Mouse (Mus musculus) brain, embryonic 14.5 days (tissue): ENCODE measurements around the gene Tacr2. TPM values are rescaled to one million over a fixed set of nuclear protein-coding genes. Genes with fewer than 3 reads are reported as not detected.

Experiments
- DNase-seq: peaks from one replicate; pipeline ENCODE4 v3.0.0-alpha.2; 2011; ENCODE audit warnings: low read depth
- CTCF ChIP-seq: fragments of 200-500 bp; IDR thresholded peaks from 2 replicates; pipeline ENCODE4 v1.5.1; 2012; ENCODE audit warnings: inconsistent platforms, mild to moderate bottlenecking, moderate library complexity, borderline replicate concordance; ENCODE audit not compliant: insufficient read depth, insufficient read length; ENCODE audit errors: extremely low read depth
- POLR2A ChIP-seq: fragments of 200-500 bp; IDR thresholded peaks from 2 replicates; pipeline ENCODE4 v1.6.1; 2012; ENCODE audit warnings: mild to moderate bottlenecking, inconsistent platforms, borderline replicate concordance; ENCODE audit not compliant: poor library complexity, insufficient read depth, insufficient read length, severe bottlenecking; ENCODE audit errors: extremely low read depth
- polyA plus RNA-seq: library from polyadenylated mRNA; depleted of rRNA; stranded (reverse); fragments of >200 nt; gene quantifications from 2 replicates; pipeline ENCODE4 v1.2.3, GENCODE M21; 2012; rRNA removed

Tacr2 gene
- polyA plus RNA-seq, result not detected in 2 replicates

DNA sequence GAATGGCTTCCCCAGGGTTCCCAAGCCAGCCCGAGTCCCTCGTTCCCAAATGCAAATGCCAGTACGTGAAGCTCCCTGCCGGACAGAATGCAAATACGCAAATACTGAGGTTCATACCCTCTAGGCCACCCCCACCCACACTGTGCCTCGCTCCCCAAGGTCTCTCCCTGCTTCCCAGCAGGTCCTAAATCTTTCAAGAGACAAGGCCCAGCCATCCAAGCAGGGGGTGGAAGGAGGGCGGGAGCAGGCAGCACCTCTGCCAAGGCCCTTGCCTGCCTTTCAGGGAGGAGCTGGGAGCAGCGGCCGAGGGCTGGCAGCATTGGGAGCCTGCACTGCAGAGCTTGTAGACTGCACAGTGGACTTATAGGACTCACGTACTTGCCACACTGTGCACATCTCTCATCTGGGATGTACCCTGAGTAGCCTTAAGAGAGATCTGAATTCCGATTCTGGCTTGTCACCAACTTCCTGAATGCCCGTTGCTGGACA lies at the start of gene Tacr2:
Gene Tacr2 (plus strand): TSS at position 439 of the 489 bp plus-strand sequence.
- TF ChIP-seq CTCF (no peak), POLR2A (no peak)
- DNase-seq, result no peak

GRCm38 (mm10) chr10:62202574-62202973 lies 49.7 kb upstream of the Tacr2 start:
- no peak for TF ChIP-seq POLR2A
- TF ChIP-seq CTCF, result no peak
- DNase-seq, result no peak

DNA sequence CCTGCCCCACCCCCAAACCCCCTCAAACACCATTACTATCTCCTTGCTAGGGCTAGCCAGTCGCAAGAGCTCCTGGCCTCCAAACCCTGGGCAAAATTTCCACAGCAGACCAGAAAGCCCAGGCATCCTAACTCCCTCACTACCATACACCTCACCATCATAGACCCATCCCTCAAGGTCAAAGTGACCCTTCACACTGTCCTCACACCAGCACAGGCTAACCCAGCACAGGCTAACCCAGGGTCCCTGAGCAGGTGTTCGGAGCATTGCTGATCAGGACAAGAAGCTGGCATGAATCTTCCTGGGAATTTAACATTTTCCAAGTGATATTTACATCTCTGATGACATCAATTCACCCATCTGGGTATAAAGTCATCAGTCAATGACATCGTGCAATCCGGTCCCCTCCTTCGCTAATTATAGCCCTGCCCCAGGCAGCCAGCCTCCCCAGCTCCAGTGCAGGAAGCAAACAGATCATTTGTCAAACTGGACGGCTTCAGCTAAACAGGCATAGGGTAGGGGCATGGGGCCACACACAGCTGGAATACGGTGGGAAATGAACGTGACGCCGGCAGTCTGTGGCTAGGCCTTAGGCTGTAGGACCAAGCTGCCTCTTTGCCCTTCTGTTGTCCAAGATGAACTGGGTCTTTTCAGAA lies 43.9 kb upstream of the Tacr2 start:
- DNase-seq, result no peak
- TF ChIP-seq CTCF (no peak), POLR2A (no peak)

DNA sequence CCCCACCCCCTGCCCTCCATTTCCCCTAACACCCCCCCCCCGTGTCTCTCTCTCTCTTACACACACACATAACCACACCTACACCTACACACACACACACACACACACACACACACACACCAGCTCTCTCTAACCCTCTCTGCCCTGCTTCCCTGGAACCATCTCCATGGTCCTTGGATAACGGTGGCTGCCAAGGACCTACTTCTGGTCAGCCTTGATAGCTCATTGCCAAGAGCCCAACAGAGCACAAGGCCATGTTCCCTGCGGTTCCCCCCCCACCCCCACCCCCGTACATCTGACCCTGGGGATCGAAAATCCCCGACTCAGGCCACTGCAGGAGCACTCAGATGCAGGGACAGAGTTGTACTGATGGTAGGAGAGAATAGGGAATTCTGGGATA lies 40.9 kb upstream of the Tacr2 start:
- DNase-seq, result no peak
- TF ChIP-seq CTCF, result no peak

DNA sequence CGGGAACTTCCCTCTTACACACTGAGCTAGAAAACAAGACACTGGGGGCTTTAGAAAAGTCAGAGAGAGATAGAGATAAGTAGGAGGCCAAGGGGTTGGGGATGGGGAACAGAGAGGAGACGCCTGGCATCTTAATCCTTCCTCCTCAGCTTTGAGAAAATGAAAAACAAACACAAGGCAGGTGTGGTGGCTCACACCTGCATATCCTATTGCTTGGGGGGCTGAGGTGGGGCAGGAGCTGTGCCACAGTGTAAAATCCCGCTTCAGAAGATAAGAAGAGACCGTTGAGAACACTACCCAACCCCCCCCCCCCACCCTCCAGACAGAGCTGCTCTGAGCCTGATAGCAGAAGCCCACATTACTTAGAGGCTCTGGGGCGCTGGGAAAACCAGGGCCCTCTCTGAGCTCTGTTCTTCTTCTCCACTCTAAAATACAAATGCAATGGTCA lies 37.0 kb upstream of the Tacr2 start:
- TF ChIP-seq CTCF (no peak), POLR2A (no peak)
- DNase-seq, result no peak

DNA sequence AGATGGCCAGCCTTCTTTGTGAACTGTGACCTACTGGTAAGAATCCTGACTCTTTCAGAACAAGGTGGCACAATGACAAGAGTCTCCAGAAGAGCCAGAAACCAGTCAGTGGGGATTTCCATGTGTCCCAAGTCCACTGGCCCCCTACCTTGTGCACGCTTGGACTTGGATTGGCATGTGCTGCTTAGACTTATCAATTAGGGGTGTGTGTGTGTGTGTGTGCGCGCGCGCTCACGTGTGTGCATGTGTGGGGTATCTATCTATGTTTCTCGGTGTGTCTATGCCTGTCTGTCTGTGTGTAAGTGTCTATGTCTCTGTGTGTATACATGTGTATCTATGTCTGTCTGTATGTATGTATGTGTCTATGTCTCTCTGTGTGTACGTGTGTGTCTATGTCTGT lies 36.6 kb upstream of the Tacr2 start:
- no peak for DNase-seq
- TF ChIP-seq POLR2A (no peak), CTCF (no peak)

DNA sequence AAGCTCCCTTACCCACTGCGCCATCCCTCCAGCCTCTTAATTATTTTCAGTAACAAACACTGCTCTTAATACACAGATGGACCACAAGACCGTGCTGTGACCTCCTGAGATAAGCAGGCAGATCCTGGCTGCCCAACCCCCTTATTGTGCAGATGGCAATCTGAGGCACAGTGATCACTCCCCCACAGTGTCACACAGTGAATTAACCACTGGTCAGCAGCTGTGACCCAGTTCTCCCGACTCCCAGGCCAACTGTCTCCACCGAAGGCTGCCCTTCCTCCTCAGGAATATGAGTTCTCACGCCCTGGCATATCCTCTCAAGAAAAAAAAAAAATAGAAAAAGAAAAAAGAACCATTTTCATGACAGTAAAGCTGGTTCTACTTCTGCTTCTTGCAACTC lies 35.6 kb upstream of the Tacr2 start:
- TF ChIP-seq POLR2A (no peak), CTCF (no peak)
- DNase-seq, result peak; percentile 32

DNA sequence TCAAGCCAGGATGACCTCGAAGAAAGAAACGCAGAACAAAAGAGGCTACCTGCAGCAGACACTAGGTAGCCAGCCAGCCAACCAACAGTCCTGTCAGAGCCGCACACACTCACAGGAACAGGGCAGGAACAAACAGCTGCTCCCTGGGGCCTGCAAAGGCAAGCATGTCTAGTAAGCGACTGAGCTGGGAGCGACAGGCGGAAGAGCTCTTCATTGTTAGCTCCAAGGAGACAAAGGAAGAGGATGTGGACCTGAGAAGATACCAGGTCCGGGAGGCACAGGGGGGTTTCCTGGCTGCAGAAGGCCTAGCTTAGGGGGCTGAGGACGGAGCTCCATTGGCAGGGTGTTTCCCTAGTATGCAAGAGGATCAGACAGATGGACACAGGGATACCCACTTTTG lies 35.0 kb upstream of the Tacr2 start:
- TF ChIP-seq POLR2A, result no peak
- TF ChIP-seq CTCF, result no peak
- peak; percentile 32 for DNase-seq

GRCm38 (mm10) chr10:62218044-62218788 lies 34.0 kb upstream of the Tacr2 start:
- TF ChIP-seq POLR2A, result no peak
- no peak for TF ChIP-seq CTCF
- no peak for DNase-seq

- DNase-seq, result no peak
- no peak for TF ChIP-seq CTCF
- TF ChIP-seq POLR2A, result no peak
These were observed 33.5 kb upstream of the Tacr2 start for GRCm38 (mm10) chr10:62218789-62219172.

GRCm38 (mm10) chr10:62220732-62221514 lies 31.3 kb upstream of the Tacr2 start:
- no peak for DNase-seq
- TF ChIP-seq CTCF (no peak), POLR2A (no peak)

DNA sequence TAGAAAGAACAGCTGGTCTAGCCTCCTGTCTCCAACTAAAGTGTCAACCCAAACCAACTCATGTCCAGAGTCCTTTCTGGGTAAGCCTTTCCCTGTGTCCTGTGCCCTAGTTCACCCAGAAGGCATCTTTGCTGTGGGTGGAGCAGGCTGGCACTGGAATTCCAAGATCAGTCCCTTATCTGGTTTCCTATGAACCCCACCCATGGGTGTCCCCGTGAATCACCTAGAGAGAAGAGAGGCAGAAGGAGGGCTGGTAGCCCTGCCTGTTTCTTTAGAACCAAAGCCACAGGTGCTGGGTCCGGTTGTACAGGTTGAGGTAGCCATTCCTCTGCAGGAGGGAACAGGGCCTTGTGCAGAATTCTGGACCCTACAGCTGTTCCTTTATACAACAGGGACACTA lies 30.6 kb upstream of the Tacr2 start:
- TF ChIP-seq CTCF (no peak), POLR2A (no peak)

GRCm38 (mm10) chr10:62222777-62223176 lies 29.5 kb upstream of the Tacr2 start:
- TF ChIP-seq CTCF, result no peak
- no peak for TF ChIP-seq POLR2A
- DNase-seq, result no peak

More for the DNA sequence above, 30.6 kb upstream of the Tacr2 start:
- DNase-seq, result no peak
